Mouse (Mus musculus) layer of hippocampus, postnatal 25 days (tissue): ENCODE measurements around the gene Trim67. TPM values are rescaled to one million over a fixed set of nuclear protein-coding genes. Genes with fewer than 3 reads are reported as not detected.
"Not testable (repeated sequence)": the region's sequence is repeated elsewhere in the genome, so short reads cannot be mapped to it uniquely, and the experiment has no call there.

Experiments used
- DNase-seq, 2 experiments: peaks; one replicate each; pipeline ENCODE4 v3.0.0; 2022; ENCODE audit warnings: mixed read lengths in 2 of 2, low spot score in 1 of 2; ENCODE audit errors: extremely low spot score in 1 of 2
- total RNA-seq, 2 experiments: library from RNA; stranded (reverse); gene quantifications; 2 replicates each; pipeline ENCODE4 v1.2.3; 2021

The Trim67 gene
- total RNA-seq, 2 experiments from 2014 or later, result 4.0 to 5.4 TPM

DNA sequence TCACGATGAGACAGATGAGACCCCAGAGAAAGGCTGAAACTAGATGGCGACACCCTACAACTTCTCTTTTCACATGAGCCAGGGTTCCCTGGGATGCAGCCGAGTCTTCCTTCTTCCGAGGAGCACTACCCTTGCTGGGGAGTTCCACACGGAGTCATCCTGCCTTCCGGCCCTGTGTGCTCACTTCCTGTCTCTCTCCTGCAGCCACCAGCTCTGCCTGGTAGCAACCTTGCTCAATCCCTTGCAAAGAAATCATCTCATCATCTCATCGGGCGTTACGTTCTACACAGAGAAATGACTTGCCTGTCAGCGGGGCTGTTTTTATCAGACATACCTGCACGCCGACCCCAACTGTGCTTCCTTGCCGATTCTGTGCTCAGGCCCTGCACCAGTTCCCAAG lies 37.2 kb downstream of the Trim67 start:
- DNase-seq, result no peak

DNA sequence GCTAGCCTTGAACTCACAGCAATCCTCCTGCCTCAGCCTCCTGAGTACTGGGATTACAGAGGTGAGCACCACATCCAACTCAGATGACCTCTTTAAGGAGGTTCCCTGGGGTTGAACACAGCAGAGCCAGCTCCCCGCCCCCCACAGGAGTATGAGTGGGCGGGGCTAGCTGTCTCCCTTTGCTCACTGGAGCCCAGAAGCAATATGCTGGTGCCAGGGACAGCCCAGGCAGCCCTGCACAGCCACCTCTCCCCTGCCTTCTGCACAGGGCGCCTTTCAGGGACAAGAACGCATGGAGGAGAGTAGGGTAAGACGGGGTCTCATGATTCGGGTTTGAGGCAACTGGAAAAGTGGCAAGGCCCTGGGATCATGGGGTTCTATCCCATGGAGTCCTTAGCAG lies 38.6 kb downstream of the Trim67 start:
- no peak for DNase-seq

DNA sequence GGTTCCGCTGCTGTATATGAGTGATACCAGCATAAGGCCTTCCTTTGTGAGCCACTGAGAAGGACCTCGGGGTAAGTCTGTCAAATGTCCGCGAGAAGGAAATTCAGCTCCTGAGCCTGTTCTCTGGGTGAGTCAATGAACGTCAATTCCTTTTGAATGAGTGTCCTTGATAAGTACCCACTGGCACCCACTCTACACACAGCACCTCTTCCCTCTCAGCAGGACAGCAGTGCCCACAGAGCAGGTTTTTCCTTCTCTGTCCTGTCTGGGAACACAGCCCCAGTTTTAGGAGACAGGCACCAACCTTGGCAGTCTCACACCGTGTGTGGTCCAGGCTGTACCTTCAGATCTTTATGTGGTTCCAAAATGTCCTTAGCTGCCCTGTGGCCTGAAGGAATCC lies 39.0 kb downstream of the Trim67 start:
- no peak for DNase-seq

DNA sequence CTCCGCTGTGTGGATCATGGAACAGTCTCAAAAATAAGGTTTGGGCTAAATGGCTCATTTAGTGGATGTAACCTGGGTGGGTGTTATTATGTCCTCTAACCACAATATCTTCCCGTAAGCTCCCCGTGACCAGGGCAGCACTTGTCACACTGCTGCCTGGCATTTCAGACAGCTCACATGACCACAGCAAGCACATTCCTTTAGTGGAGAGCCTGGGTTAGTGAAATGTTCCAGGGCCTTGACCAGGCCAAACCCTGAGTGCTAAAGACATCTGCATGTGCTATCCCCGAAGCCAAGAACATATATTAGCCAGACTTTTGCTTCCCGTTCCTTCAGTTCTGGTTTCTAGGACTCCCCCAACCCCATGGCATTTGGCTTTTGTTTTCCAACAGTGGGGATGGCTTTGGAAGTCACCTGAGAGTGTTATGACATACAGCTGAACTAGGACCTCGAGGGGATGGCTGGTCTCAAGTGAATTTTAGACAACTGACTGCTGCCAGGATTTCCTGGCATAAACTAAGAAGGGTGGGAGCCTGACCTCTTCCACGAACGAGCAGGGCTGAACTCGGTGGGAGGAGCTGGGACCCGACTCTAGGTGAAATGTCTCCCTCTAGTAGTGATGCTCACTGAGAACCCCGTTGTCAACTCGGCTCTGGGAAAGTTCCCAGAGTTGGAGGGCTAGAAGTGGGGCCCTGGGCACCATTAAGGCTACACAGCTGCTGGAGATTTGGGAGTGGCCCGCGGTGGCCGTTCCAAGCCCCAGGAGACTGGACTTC lies 40.7 kb downstream of the Trim67 start:
- no peak for DNase-seq

DNA sequence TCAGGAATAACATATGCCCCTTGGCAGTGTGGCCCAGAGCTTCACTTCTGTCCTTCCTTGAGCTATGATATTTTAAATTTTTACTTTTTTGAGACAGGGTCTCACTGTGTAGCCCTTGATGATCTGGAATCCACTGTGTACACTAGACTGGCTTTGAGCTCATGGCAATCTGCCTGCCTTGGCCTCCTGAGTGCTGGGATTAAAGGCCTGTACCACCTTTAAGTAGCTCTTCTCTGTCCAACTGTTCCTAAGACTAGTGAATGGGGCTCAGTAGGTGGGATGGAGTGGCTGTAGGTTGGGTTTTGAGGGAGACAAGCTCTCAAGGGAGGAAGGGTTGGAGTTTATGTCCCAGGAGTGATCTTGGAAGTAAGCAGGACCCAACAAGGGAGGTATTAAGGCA lies 43.0 kb downstream of the Trim67 start:
- no peak for DNase-seq

DNA sequence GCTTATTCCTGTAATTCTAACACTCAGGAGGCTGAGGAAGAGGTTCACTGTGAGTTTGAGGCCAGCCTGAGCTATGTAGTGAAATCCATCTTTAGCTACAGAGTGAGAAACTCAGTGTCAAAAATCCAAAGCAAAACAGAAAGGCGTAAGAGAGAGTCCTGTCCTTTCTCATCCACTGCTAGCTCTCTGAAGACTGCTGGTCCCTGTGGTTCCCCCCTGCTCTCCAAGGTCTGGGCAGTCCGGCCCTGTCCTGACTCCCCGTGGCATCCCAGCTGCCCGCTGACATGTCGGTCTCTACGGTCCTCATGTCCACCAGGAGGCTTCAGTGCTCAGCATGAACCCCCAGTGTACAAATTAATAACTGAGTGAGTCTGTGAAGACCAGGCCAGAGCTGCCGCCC lies 43.4 kb downstream of the Trim67 start:
- no peak for DNase-seq

DNA sequence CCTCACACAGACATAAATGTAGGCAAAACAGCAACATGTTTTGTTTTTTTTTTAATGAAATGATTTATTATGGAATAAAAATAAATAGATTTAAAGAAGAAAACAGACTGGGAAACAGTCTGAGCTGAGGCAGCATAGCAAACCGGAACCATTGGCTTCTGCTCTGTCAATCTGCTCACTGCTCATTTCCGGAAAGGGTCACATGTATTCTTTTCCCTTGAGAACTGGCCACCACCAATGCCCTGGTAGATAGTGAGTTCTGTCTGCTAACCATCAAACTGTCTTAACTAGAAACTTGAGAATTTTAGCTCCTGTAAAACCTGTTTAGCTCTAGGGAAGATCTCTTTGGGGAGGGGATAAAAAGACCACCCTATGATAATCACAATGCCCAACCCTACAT lies 44.0 kb downstream of the Trim67 start:
- no peak for DNase-seq

DNA sequence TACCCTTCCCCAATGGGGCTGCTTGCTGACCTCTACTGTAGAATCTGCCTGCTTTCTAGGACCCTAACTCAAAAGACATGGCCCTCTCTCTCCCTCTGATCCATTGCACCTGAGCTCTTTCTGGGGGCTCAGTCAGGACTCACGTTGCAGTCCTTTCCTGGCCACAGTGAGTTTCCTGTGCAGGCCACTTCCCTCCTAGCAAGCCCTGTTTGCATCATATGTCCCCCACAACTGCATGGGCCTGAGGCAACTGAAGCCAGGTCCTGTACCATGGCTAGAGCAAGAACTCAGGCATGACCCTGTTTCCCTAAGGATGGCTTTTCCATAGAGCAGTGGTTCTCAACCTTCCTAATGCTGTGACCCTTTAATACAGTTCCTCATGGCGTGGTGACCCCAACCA lies 45.1 kb downstream of the Trim67 start:
- no peak for DNase-seq

DNA sequence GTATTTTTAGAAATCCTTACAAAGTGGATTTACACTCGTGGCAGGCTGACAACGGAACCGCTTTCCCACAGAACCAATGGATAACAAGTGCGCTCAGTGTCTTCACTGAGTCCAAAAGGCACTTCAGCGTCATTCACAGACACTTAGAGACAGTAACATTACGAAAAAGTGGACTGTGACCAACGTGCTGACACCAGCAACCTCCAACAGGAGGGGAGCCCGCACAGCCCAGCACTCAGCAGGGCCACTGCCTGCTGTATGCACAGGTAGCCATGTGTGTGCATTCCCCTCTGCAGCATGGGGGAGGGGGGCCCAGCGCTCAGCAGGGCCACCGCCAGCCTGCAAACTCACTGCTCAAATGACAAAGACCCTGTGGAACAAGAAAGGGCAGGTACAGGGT lies 46.5 kb downstream of the Trim67 start:
- DNase-seq, result no peak

DNA sequence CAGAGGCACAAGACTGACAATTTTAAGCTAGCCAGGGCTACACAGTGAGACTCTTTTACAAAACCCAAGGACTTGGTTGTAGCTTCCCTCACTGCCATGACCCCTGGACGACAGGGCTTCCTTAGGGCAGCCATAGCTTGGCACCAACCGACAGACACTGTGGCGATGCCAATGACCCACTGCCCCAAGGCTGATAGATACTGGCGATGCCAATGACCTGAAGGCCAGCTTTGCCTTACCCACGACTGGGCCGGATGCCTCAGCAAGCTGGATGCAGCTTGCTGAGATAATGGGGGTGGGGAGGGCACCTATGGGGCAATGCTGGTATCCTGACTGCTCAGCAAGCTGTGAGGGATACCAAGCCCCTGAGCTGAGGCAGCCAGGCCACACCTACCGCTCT lies 48.0 kb downstream of the Trim67 start:
- DNase-seq, result no peak

DNA sequence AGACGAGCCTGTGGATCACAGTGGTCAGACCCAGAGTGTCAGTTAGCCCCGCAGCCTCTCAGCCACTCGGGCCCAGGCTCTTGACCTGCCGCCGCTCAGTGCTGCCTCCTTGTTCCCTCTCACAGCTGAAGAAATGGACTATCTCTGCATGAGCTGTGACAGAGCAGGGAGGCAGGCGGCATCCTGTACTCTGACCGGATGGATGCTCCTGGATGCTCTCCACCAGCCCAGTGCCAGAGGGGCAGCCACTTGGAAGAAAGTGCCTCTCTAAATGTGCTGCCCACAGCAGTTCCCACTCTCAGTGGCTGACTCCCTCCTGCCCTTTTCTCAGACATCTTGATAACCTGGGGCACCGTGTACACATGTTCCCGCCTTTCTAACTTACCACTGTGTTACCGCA lies 48.9 kb downstream of the Trim67 start:
- DNase-seq, result no peak

DNA sequence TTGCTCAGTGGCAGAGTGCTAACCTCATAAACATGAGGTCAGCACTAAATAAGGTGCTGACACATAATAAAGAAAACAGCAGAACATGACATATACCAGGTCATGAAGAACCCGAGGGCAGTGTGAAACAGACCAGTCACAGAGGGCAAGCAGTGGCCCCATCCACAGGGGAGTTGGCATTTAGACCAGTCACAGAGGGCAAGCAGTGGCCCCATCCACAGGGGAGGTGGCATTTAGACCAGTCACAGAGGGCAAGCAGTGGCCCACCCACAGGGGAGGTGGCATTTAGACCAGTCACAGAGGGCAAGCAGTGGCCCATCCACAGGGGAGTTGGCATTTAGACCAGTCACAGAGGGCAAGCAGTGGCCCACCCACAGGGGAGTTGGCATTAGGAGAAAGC lies 50.0 kb downstream of the Trim67 start:
- not testable (repeated sequence) for DNase-seq

DNA sequence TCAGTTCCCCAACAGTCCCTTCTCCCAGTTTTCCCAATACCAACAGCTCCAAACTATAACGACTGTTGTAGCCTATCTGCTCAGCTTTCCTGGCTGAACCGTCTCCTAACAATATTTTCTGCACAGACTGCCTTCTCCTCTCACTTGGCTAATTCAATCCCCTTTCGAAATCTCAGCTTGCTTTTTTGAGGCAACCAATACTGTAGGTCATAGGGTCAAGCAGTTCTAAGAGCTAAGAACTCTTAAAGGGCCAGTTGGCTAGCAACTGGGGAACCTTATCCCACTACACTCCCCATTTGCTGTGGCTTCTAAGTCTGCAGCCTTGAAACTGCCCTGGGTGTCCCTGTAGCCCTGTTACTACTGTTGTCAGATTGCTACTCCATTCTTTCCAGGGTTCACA lies 52.2 kb downstream of the Trim67 start:
- no peak for DNase-seq

DNA sequence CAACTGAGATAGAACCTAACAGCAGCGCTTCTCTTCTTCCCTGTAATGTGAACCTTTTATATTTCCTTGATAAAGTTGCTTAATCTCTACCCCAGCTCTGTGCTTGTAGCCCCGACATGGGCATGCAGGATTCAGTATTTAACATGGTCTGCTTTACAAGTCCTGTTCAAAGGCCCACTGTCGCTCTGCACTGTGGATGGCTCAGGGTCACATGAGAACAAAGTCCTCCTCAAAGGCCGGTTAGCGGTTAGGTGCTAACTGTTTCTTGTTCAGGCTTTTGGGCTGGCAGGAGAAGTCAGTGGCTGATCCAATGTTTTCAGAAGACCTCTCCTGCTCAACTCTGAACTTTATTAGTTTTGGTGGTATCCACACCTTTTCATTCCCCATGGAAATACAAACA lies 52.7 kb downstream of the Trim67 start:
- DNase-seq, result no peak

DNA sequence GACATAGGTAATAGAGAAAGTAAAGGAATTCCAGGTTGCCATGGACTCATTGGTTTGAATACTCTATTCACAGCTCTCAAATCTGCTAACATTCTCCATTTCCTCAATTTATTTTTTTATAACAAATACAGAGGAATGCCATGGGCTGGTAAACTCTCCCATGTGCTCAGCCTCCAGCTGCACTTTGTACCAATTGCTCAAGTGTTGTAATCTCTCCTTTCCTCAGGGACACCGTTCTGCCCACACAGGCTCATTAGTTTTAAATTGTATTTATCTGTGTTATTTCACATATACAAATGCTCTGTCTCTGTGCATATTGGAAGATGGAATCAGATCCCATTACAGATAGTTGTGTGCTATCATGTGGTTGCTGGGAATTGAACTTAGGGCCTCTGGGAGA lies 60.6 kb downstream of the Trim67 start:
- DNase-seq, result no peak

DNA sequence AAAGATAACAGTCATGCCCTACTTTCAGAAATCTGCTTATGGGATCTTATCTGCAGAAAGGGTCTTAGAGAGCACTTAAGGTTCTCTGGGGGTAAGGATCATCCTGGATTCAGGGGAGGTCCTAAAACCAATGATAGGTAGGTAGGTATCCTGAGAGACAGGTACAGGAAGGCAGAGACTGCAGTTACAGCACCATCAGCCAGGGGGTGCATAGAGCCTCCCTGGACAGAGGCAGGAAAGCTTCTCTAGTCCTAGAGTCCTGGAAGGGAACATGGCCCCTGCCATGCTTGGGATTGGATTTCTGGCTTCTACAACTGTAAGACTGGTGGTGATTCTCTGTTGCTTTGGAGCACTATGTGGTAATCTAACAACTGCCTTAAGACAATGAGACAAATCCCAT lies 66.6 kb downstream of the Trim67 start:
- DNase-seq, result no peak

DNA sequence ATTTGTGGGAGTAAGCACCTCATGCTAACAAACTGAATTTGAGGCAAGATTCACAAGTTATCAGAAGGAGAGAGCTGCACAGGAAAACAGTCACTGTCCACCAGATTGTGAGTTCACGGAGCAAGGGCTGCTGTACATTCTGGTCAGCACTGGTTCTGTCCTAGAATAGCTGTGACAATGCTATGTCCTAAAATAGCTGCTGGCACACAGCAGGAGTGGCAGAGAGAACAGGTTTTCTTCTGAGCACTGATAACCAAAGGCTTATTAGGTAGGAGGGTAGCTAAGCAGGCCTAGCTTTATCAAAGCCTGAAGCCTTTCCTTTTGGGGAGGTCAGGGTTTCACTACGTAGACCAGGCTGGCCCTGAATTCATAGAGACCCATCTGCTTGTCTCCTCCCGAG lies 67.3 kb downstream of the Trim67 start:
- DNase-seq, result no peak

DNA sequence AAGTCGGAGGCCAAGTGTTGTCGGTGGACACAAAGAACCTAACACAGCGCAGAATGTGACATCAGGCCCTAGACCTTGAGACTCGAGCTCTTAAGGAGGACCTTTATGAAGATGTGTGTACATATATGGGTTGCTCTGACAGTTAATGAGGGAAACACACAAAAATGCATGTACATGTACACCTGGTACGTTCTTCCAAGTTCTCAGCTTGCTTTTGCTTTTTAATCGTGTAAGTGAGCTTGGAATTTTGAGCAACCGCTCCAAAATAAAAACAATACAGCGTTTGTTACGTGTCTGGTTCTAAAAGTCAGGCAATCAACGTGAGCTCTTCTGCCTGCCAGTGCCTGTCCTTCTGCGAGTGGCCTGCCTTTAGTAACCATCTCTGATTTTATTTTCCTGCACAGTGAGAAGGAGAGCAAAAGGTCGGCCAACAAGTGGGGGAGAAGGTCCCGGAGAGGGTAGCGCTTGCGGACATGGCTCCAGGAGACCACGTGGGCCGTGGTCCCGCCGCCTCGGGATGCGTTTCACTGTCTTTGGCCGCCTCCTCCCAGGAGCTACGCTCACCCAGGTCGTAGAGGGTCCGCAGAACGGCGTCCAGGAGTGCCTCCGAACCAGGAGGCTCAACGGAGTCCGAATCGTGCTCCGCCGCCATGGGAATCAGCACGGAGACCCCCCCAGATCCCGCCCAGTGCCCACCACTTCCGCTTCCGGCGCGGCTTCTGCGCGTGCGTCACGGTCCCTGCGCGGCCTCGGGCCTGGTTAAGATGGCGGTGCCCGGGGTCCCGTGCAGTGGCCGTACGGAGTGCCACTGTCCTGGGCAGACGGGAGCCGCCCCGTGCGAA lies 69.7 kb downstream of the Trim67 start, which contains the start of the genes Gnpat and 2810004N23Rik:
Gnpat (plus strand) TSS at position 713 of the 842 bp plus-strand sequence.
2810004N23Rik (minus strand) TSS at position 800 of the 842 bp plus-strand sequence.
- peak; percentile 94 to 98 for DNase-seq

DNA sequence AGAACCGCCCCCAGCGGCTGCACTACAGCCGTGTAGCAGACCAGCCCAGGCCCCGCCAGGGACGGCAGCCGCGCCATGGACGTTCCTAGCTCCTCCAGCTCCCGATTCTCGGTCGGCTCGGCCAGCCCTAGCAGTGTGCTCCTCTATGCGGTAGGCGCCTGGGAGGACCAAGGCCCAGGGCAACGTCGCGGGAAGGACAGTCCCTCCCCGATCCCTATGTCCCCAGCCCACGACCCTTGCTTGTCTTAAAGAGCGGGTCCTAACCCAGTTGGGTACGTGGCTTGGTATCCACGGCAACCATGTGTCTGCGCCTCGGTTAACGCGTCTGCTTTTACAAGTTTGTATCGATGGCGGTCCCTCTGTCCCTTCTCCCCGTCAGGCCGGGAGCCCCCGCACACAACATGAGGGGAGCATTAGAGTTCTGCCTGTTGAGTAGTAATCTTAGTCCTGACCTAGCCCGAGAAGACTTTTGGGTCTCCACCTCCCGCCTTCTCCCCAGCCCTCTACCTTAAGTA lies 70.3 kb downstream of the Trim67 start:
- no peak for DNase-seq

DNA sequence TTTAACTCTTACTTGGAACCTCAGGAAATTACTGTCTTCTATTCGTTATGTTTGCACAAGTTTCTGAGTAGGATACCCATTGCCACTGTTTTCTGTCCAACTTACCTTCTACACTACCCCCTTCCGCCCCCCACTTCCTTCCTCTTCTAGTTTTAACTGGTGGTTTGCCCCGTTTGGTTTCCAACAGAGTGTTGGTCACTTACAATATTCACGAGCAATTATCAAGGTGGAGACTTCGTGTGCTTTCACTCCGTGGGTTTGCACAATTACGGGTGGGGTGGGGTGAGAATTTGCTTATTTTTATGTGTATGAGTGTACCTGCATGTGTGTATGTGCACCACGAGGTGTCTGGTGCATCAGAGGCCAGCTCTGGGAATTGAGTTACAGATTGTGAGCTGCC lies 70.8 kb downstream of the Trim67 start:
- no peak for DNase-seq

DNA sequence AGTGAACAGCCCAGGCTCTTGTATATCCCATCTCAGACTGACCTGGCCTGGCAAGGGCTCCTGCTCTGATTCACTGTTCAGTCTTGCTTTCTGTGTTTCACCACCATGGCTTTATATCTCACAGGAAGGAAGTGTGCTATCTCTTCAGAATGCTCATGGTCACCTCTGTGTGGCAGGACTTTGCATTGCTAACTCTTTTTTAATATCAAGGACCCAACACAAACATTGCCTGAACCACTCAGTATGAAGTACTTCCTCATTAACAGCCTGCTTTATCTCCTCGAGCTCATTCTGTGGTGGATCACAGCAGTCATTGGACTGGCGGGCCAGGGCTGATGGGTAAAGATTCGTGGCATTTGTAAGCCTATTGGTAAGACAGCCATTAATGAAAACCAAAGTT lies 73.8 kb downstream of the Trim67 start:
- no peak for DNase-seq

DNA sequence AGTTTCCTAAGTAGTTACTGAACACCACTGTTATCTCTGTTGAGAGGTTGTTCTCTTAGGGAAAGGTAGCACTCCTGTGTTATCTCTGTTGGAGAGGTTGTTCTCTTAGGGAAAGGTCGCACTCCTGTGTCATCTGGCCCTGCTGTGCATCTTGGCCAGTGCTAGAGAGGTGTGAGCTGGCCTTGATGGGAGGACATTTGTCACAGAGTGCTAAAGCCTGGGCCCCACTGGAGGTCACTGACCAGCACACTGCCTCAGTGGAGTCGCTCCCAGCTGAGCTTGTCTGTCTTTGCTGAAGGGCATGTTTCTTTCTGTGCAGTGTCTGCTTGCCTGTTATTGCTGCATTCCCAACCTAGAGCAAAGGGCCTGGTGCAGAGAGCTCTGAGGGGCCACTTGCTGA lies 74.2 kb downstream of the Trim67 start:
- no peak for DNase-seq
